Mouse (Mus musculus) midbrain, postnatal 0 days (tissue): ENCODE measurements at regions not wholly inside any gene's neighbourhood (a gene's known extent, or its start where the extent isn't known, plus 50 kb on each side); places are given as distances from the start of the nearest gene placed in this dataset.
A peak's percentile ranks its signal among the peaks of the same experiment; 100 is the strongest.

Experiments
- ATAC-seq: fragments of 200-750 bp; cut with Nextera tagmentation; 2 replicates; pipeline ENCODE4 v1.8.0; 2017; ENCODE audit warnings: moderate number of reproducible peaks, mild to moderate bottlenecking, moderate TSS enrichment, moderate library complexity; ENCODE audit not compliant: low FRiP score
- DNase-seq: peaks from one replicate; pipeline ENCODE4 v3.0.0-alpha.2; 2015; ENCODE audit warnings: low spot score
- H3K27ac ChIP-seq: fragments of 300-500 bp; sonication (generic); 2 replicates; pipeline ENCODE4 v1.5.1; 2014; ENCODE audit warnings: low read depth, mild to moderate bottlenecking, low read length, mixed read lengths
- H3K27me3 ChIP-seq: fragments of 300-500 bp; sonication (generic); 2 replicates; pipeline ENCODE4 v1.6.1; 2014; ENCODE audit warnings: low read length, control low read depth, mixed read lengths; ENCODE audit not compliant: insufficient read depth
- H3K36me3 ChIP-seq: fragments of 300-500 bp; sonication (generic); 2 replicates; pipeline ENCODE4 v1.6.1; 2014; ENCODE audit warnings: low read length, control low read depth, mixed read lengths; ENCODE audit not compliant: insufficient read depth
- H3K4me1 ChIP-seq: fragments of 300-500 bp; sonication (generic); 2 replicates; pipeline ENCODE4 v1.6.1; 2014; ENCODE audit warnings: mild to moderate bottlenecking, control low read depth, antibody characterized with exemption, low read length, mixed read lengths; ENCODE audit not compliant: insufficient read depth
- H3K4me2 ChIP-seq: fragments of 300-500 bp; sonication (generic); 2 replicates; pipeline ENCODE4 v1.6.1; 2014; ENCODE audit warnings: low read depth, mild to moderate bottlenecking, low read length, mixed read lengths; ENCODE audit not compliant: poor library complexity, severe bottlenecking
- H3K4me3 ChIP-seq: fragments of 300-500 bp; sonication (generic); 2 replicates; pipeline ENCODE4 v1.5.1; 2014; ENCODE audit warnings: low read depth, mild to moderate bottlenecking, low read length, moderate library complexity
- H3K9ac ChIP-seq: fragments of 300-500 bp; sonication (generic); replicated peaks from 2 replicates; pipeline ENCODE4 v1.6.1; 2014; ENCODE audit warnings: mild to moderate bottlenecking, low read length, moderate library complexity, mixed read lengths; ENCODE audit not compliant: poor library complexity, severe bottlenecking
- H3K9me3 ChIP-seq: fragments of 300-500 bp; sonication (generic); 2 replicates; pipeline ENCODE4 v1.6.1; 2016; ENCODE audit warnings: low read length, control low read depth
- CTCF ChIP-seq: IDR thresholded peaks from 2 replicates; pipeline ENCODE4 v1.5.1; 2016; ENCODE audit warnings: antibody characterized with exemption, mild to moderate bottlenecking
- WGBS: fragments of 180-500 bp; shearing (Covaris S2); extraction: QIAGEN DNeasy Blood & Tissue Kit; methylation state at CpG from one replicate; pipeline ENCODE4 v1.1.7; 2014; 5-methylcytosine and 5-hydroxymethylcytosine counted together

- H3K9me3 ChIP-seq = no peaks in the 10 kb centered on the region
- DNase-seq = peak; percentile 38
- no peak overlapping the region for H3K4me3 ChIP-seq
- H3K27me3 ChIP-seq = no peaks in the 10 kb centered on the region
- TF ChIP-seq CTCF = no peak
- no peak overlapping the region for H3K4me2 ChIP-seq
- H3K9ac ChIP-seq = no peak overlapping the region
- H3K4me1 ChIP-seq = no peaks in the 10 kb centered on the region
- ATAC-seq = no peak
- H3K36me3 ChIP-seq = no peaks in the 10 kb centered on the region
- H3K27ac ChIP-seq = no peak overlapping the region
- 75% methylated on average over 8 of the region's 8 CpGs for WGBS
Observed at GRCm38 (mm10) chr1:25008456-25009169, 330.2 kb downstream of the Lmbrd1 start.

- no peak for TF ChIP-seq CTCF
- no peaks in the 10 kb centered on the region for H3K27me3 ChIP-seq
- 83% methylated on average over 1 of the region's 1 CpGs for WGBS
- H3K4me3 ChIP-seq = no peak overlapping the region
- H3K4me1 ChIP-seq = no peaks in the 10 kb centered on the region
- DNase-seq (no peak), ATAC-seq (no peak)
- no peak overlapping the region for H3K4me2 ChIP-seq
- H3K36me3 ChIP-seq = no peaks in the 10 kb centered on the region
- H3K27ac ChIP-seq = no peak overlapping the region
- no peaks in the 10 kb centered on the region for H3K9me3 ChIP-seq
- no peak overlapping the region for H3K9ac ChIP-seq
Observed at GRCm38 (mm10) chr1:25012754-25013153, 334.3 kb downstream of the Lmbrd1 start.
